Mouse (Mus musculus) B cell, adult 2 months (primary cell): Measurements from ENCODE around the gene 2010111I01Rik.
"Not testable (repeated sequence)": the region's sequence is repeated elsewhere in the genome, so short reads cannot be mapped to it uniquely, and the experiment has no call there.

ENCODE experiments used
- DNase-seq, 2 experiments: peaks; one replicate each; pipeline ENCODE4 v3.0.0; 2022

2010111I01Rik gene

GRCm38 (mm10) chr13:63083139-63083538, 118.4 kb downstream of the 2010111I01Rik start:
- DNase-seq, result not testable (repeated sequence)

GRCm38 (mm10) chr13:63083663-63084062, 119.0 kb downstream of the 2010111I01Rik start:
- no peak for DNase-seq

- DNase-seq, result no peak
These were observed 123.4 kb downstream of the 2010111I01Rik start for GRCm38 (mm10) chr13:63087865-63088683.

- no peak for DNase-seq
These were observed 124.8 kb downstream of the 2010111I01Rik start for GRCm38 (mm10) chr13:63089513-63089912.

GRCm38 (mm10) chr13:63091246-63091645, 126.6 kb downstream of the 2010111I01Rik start:
- DNase-seq, result no peak

GRCm38 (mm10) chr13:63092299-63092698, 127.6 kb downstream of the 2010111I01Rik start:
- no peak for DNase-seq

GRCm38 (mm10) chr13:63092874-63093273, 128.2 kb downstream of the 2010111I01Rik start:
- no peak for DNase-seq

GRCm38 (mm10) chr13:63093636-63094035, 128.9 kb downstream of the 2010111I01Rik start:
- no peak for DNase-seq

- DNase-seq, result no peak
These were observed 129.8 kb downstream of the 2010111I01Rik start for GRCm38 (mm10) chr13:63094317-63095131.

GRCm38 (mm10) chr13:63096764-63097163, 132.1 kb downstream of the 2010111I01Rik start:
- DNase-seq, result no peak

GRCm38 (mm10) chr13:63097440-63097930, 132.8 kb downstream of the 2010111I01Rik start:
- no peak for DNase-seq

- no peak for DNase-seq
These were observed 137.1 kb downstream of the 2010111I01Rik start for GRCm38 (mm10) chr13:63101761-63102160.

GRCm38 (mm10) chr13:63102848-63103585, 138.3 kb downstream of the 2010111I01Rik start:
- no peak for DNase-seq

GRCm38 (mm10) chr13:63106574-63106973, 141.9 kb downstream of the 2010111I01Rik start:
- no peak for DNase-seq

GRCm38 (mm10) chr13:63108601-63109000, 143.9 kb downstream of the 2010111I01Rik start:
- peak in 1 of 2 experiments; percentile 1 for DNase-seq

- DNase-seq, result no peak
These were observed 146.8 kb downstream of the 2010111I01Rik start for GRCm38 (mm10) chr13:63111297-63112042.

- no peak for DNase-seq
These were observed 147.4 kb downstream of the 2010111I01Rik start for GRCm38 (mm10) chr13:63112043-63112597.

- no peak for DNase-seq
These were observed 148.1 kb downstream of the 2010111I01Rik start for GRCm38 (mm10) chr13:63112598-63113372.

- no peak for DNase-seq
These were observed 149.2 kb downstream of the 2010111I01Rik start for GRCm38 (mm10) chr13:63113881-63114301.

GRCm38 (mm10) chr13:63115187-63115784, 150.6 kb downstream of the 2010111I01Rik start:
- DNase-seq, result no peak
